Mouse (Mus musculus): ENCODE results near the gene Map2.
A peak's percentile ranks its signal among the peaks of the same experiment; 100 is the strongest.

Map2 gene

DNA sequence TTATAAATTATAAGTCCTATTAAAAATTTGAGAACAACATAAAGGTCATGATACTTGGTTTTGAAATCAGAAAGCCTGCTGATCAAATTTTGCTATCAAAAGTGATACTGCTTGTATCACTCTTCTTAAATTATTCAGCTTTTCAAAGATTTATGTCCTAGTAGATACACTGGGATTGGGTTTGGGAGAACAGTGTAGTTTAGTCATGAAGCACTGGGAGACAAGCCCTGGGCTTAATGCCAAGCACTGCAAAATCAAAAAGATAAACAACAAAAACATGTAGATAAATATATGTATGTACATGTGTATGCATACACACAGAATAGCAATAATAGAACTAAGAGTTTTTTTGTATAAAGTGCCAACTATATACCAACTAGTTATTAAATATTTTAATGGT lies 17.5 kb upstream of the Map2 start:
- Histone ChIP-seq H3K36me3 (ENCODE audit: insufficient read depth, low read length) (no peaks in the 10 kb centered on the region), H3K27me3 (ENCODE audit: insufficient read depth, low read length) (no peaks in the 10 kb centered on the region), H3K4me3 (replicated peaks; ENCODE audit: low read length) (no peak overlapping the region), H3K9me3 (ENCODE audit: low read length) (0 out of 2 replicates have a peak, but pooled peaks cover 3% of the 10 kb centered on the region), H3K4me1 (replicated peaks; ENCODE audit: low read depth, low read length) (no peaks in the 10 kb centered on the region)
- TF ChIP-seq CTCF (conservative IDR thresholded peaks at IDR 0.05; ENCODE audit: low read length) (no peak), POU5F1 (IDR thresholded peaks at IDR 0.05; ENCODE audit: borderline replicate concordance, low read length) (no peak), NANOG (IDR thresholded peaks at IDR 0.05; ENCODE audit: borderline replicate concordance, low read length) (no peak)

DNA sequence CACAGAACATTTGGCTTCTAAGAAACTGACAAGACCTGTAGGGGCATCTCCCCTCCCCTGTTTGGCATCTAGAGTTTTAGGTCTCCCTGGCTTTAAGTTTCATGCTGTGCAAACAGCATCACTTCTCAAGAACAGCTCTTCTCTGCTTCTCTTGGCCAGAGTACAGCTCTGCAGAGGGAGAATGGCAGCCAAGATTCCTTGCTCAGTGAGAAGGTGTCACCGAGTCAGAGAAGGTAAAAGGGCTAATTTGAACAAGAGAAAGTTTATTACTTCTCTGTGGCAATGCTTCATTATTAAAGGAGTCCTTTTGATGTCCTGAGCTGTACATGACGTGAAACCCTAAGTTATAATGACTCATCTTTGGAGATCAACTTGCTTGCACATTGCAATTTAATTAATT lies 10.4 kb upstream of the Map2 start:
- Histone ChIP-seq H3K4me3 (replicated peaks; ENCODE audit: low read length) (no peak overlapping the region), H3K4me1 (replicated peaks; ENCODE audit: low read depth, low read length) (no peaks in the 10 kb centered on the region), H3K9me3 (ENCODE audit: low read length) (0 out of 2 replicates have a peak, but pooled peaks cover 3% of the 10 kb centered on the region), H3K36me3 (ENCODE audit: insufficient read depth, low read length) (no peaks in the 10 kb centered on the region), H3K27me3 (ENCODE audit: insufficient read depth, low read length) (no peaks in the 10 kb centered on the region)
- TF ChIP-seq POU5F1 (IDR thresholded peaks at IDR 0.05; ENCODE audit: borderline replicate concordance, low read length) (no peak), CTCF (conservative IDR thresholded peaks at IDR 0.05; ENCODE audit: low read length) (no peak), NANOG (IDR thresholded peaks at IDR 0.05; ENCODE audit: borderline replicate concordance, low read length) (no peak)

- Histone ChIP-seq H3K27me3 (ENCODE audit: insufficient read depth, low read length) (no peaks in the 10 kb centered on the region), H3K9me3 (ENCODE audit: low read length) (no peaks in the 10 kb centered on the region), H3K4me3 (replicated peaks; ENCODE audit: low read length) (no peak overlapping the region), H3K4me1 (replicated peaks; ENCODE audit: low read depth, low read length) (peaks cover 16% of the 10 kb centered on the region), H3K36me3 (ENCODE audit: insufficient read depth, low read length) (no peaks in the 10 kb centered on the region)
- TF ChIP-seq POU5F1 (IDR thresholded peaks at IDR 0.05; ENCODE audit: borderline replicate concordance, low read length), result no peak
- no peak for TF ChIP-seq NANOG (IDR thresholded peaks at IDR 0.05; ENCODE audit: borderline replicate concordance, low read length)
- no peak for TF ChIP-seq CTCF (conservative IDR thresholded peaks at IDR 0.05; ENCODE audit: low read length)
These were observed 6.4 kb upstream of the Map2 start for GRCm38 (mm10) chr1:66168722-66169121.

DNA sequence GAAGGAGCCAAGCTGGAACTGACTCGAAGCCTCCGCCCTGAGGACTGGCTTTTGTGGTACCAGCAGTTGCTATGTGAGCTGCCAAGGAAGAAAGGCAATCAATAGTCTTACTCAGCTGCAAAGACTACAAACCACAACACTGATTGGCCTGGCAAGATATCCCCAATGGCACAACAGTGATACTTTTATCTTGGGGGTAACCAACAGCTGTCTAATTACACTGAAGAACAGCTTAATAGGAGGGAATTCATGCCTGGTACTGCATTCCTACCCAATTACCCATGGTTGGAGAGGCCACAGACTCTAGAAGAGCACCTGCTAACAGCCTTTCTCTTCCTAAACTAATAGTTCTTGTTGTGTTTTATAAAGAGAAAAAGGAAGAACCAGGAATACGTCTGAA lies 2.9 kb upstream of the Map2 start:
- H3K4me3 ChIP-seq (replicated peaks; ENCODE audit: low read length), result no peak overlapping the region
- H3K9me3 ChIP-seq (ENCODE audit: low read length), result no peaks in the 10 kb centered on the region
- TF ChIP-seq CTCF (conservative IDR thresholded peaks at IDR 0.05; ENCODE audit: low read length), result no peak
- TF ChIP-seq POU5F1 (IDR thresholded peaks at IDR 0.05; ENCODE audit: borderline replicate concordance, low read length), result no peak
- TF ChIP-seq NANOG (IDR thresholded peaks at IDR 0.05; ENCODE audit: borderline replicate concordance, low read length), result no peak
- no peaks in the 10 kb centered on the region for H3K36me3 ChIP-seq (ENCODE audit: insufficient read depth, low read length)
- 0 out of 2 replicates have a peak, but pooled peaks cover 3% of the 10 kb centered on the region for H3K27me3 ChIP-seq (ENCODE audit: insufficient read depth, low read length)
- H3K4me1 ChIP-seq (replicated peaks; ENCODE audit: low read depth, low read length), result peaks cover 42% of the 10 kb centered on the region

DNA sequence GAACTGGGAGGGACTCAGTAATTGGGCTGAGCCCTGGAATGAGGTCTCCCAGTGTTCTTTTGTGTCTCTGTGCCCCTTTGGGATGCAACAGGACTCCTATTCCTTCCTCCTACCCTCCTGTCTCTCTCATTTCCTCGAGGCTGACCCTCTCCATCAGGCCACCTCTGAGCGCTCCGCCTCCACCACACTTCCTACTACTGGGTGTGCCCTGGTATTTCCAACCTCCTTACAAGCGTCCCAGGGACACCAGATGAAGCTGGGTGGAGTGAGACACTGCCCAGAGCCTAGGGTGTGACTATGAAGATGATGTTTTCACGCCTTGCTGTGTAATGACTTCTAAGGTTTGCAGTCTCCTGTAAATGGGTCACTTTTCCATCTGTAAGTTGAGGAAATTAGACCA lies 1.4 kb upstream of the Map2 start:
- no peaks in the 10 kb centered on the region for H3K9me3 ChIP-seq (ENCODE audit: low read length)
- 0 out of 2 replicates have a peak, but pooled peaks cover 3% of the 10 kb centered on the region for H3K27me3 ChIP-seq (ENCODE audit: insufficient read depth, low read length)
- TF ChIP-seq POU5F1 (IDR thresholded peaks at IDR 0.05; ENCODE audit: borderline replicate concordance, low read length) (no peak), NANOG (IDR thresholded peaks at IDR 0.05; ENCODE audit: borderline replicate concordance, low read length) (no peak), CTCF (conservative IDR thresholded peaks at IDR 0.05; ENCODE audit: low read length) (no peak)
- H3K4me1 ChIP-seq (replicated peaks; ENCODE audit: low read depth, low read length), result peaks cover 47% of the 10 kb centered on the region
- H3K36me3 ChIP-seq (ENCODE audit: insufficient read depth, low read length), result no peaks in the 10 kb centered on the region
- no peak overlapping the region for H3K4me3 ChIP-seq (replicated peaks; ENCODE audit: low read length)

DNA sequence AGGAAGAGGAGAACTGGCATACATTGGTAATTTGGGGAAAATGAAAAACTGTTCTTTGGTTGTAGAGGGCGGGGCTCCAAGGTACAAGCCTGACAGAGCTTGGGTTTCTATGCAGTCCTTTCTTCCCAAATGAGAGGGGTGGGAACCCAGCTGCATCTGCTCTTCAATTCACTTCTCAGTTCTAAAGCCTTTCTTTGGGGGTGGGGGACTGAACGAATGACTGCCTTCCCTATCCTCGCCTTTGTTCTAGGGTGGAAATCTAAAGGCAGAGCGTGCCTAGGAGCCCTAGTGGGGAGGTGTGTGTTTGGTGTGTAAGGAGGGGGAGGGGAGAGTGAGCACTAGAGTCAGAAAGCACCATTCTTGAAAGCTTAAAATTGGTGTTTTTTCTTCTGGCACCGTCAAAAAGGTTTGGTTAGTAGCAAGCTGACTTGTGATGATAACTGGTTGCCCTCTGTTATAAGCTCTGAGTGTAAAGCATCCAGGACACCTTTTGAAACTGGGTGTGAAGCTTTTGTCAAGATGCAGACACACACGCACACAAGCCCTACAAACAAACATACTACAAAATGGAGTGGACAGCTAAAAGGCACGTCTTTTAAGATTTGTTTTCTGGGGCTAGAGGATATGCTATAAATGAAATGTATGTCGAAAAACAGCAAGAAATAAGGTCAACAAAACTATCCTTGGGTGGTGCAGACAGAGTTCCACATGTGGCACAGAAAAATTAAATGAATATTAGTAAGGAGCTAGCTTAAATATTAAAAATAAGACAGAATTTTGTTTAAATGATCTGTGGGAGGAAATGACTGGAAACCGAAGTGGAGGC lies 1.2 kb downstream of the Map2 start:
- no peaks in the 10 kb centered on the region for H3K9me3 ChIP-seq (ENCODE audit: low read length)
- TF ChIP-seq NANOG (IDR thresholded peaks at IDR 0.05; ENCODE audit: borderline replicate concordance, low read length) (no peak), POU5F1 (IDR thresholded peaks at IDR 0.05; ENCODE audit: borderline replicate concordance, low read length) (no peak), CTCF (conservative IDR thresholded peaks at IDR 0.05; ENCODE audit: low read length) (no peak)

DNA sequence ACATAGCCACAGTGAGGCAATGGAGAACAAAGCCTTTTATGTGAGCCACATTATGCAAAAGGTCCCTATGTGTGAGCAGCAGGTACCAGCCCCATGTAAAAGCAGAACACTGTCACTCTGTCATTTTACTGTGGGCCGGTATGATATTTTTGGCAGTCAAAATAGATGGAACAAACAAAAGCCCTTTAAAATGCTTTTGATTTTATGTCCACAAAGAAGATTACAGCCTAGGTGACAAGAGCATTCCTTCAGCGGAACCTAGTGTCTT lies 1.7 kb downstream of the Map2 start:
- H3K4me3 ChIP-seq (replicated peaks; ENCODE audit: low read length), result no peak overlapping the region
- peaks cover 47% of the 10 kb centered on the region for H3K4me1 ChIP-seq (replicated peaks; ENCODE audit: low read depth, low read length)
- 0 out of 2 replicates have a peak, but pooled peaks cover 3% of the 10 kb centered on the region for H3K27me3 ChIP-seq (ENCODE audit: insufficient read depth, low read length)
- TF ChIP-seq POU5F1 (IDR thresholded peaks at IDR 0.05; ENCODE audit: borderline replicate concordance, low read length) (no peak), NANOG (IDR thresholded peaks at IDR 0.05; ENCODE audit: borderline replicate concordance, low read length) (no peak), CTCF (conservative IDR thresholded peaks at IDR 0.05; ENCODE audit: low read length) (no peak)
- no peaks in the 10 kb centered on the region for H3K36me3 ChIP-seq (ENCODE audit: insufficient read depth, low read length)
- no peaks in the 10 kb centered on the region for H3K9me3 ChIP-seq (ENCODE audit: low read length)

More for the DNA sequence above, 1.2 kb downstream of the Map2 start:
- H3K4me3 ChIP-seq (replicated peaks; ENCODE audit: low read length), result peak overlapping the region; percentile 88
- H3K27me3 ChIP-seq (ENCODE audit: insufficient read depth, low read length), result 0 out of 2 replicates have a peak, but pooled peaks cover 3% of the 10 kb centered on the region
- H3K36me3 ChIP-seq (ENCODE audit: insufficient read depth, low read length), result no peaks in the 10 kb centered on the region
- peaks cover 47% of the 10 kb centered on the region for H3K4me1 ChIP-seq (replicated peaks; ENCODE audit: low read depth, low read length)

- Histone ChIP-seq H3K27me3 (ENCODE audit: insufficient read depth, low read length) (0 out of 2 replicates have a peak, but pooled peaks cover 3% of the 10 kb centered on the region), H3K9me3 (ENCODE audit: low read length) (no peaks in the 10 kb centered on the region), H3K36me3 (ENCODE audit: insufficient read depth, low read length) (no peaks in the 10 kb centered on the region), H3K4me3 (replicated peaks; ENCODE audit: low read length) (no peak overlapping the region), H3K4me1 (replicated peaks; ENCODE audit: low read depth, low read length) (peaks cover 42% of the 10 kb centered on the region)
- TF ChIP-seq POU5F1 (IDR thresholded peaks at IDR 0.05; ENCODE audit: borderline replicate concordance, low read length) (no peak), CTCF (conservative IDR thresholded peaks at IDR 0.05; ENCODE audit: low read length) (no peak), NANOG (IDR thresholded peaks at IDR 0.05; ENCODE audit: borderline replicate concordance, low read length) (no peak)
These were observed 2.6 kb downstream of the Map2 start for GRCm38 (mm10) chr1:66177489-66178170.

Measured in E14TG2a.4 (cell line).